Mouse (Mus musculus): ENCODE measurements around the gene Gm10282.

The Gm10282 gene

GRCm38 (mm10) chr8:72261431-72261830 lies 43.6 kb downstream of the Gm10282 start:
- no peak for DNase-seq (ENCODE audit: low spot score)

- no peak for DNase-seq (ENCODE audit: low spot score)
Observed at GRCm38 (mm10) chr8:72261019-72261418, 44.0 kb downstream of the Gm10282 start.

GRCm38 (mm10) chr8:72260585-72260984 lies 44.5 kb downstream of the Gm10282 start:
- no peak for DNase-seq (ENCODE audit: low spot score)

GRCm38 (mm10) chr8:72259862-72260261 lies 45.2 kb downstream of the Gm10282 start:
- no peak for DNase-seq (ENCODE audit: low spot score)

- no peak for DNase-seq (ENCODE audit: low spot score)
Observed at GRCm38 (mm10) chr8:72257902-72258238, 47.2 kb downstream of the Gm10282 start.

- DNase-seq (ENCODE audit: low spot score), result no peak
Observed at GRCm38 (mm10) chr8:72257171-72257901, 47.7 kb downstream of the Gm10282 start.

Measured in ovary, postnatal 10 days (tissue).